Mouse (Mus musculus) heart, embryonic 13.5 days (tissue): ENCODE results near the gene 4930550C14Rik. TPM values are rescaled to one million over a fixed set of nuclear protein-coding genes. Genes with fewer than 3 reads are reported as not detected.

Source experiments
- ATAC-seq: fragments of 200-750 bp; cut with Nextera tagmentation; 2 replicates; pipeline ENCODE4 v1.8.0; 2017; ENCODE audit warnings: moderate TSS enrichment; ENCODE audit not compliant: insufficient number of reproducible peaks, low FRiP score, low TSS enrichment; ENCODE audit errors: extremely low read depth
- H3K27ac ChIP-seq: fragments of 300-500 bp; sonication (generic); replicated peaks from 2 replicates; pipeline ENCODE4 v1.5.1; 2015; ENCODE audit warnings: moderate library complexity, mild to moderate bottlenecking, inconsistent platforms
- H3K27me3 ChIP-seq: fragments of 300-500 bp; sonication (generic); replicated peaks from 2 replicates; pipeline ENCODE4 v1.6.1; 2015; ENCODE audit warnings: mild to moderate bottlenecking, inconsistent platforms
- H3K36me3 ChIP-seq: fragments of 300-500 bp; sonication (generic); 2 replicates; pipeline ENCODE4 v1.6.1; 2015; ENCODE audit warnings: mild to moderate bottlenecking, inconsistent platforms
- H3K4me1 ChIP-seq: fragments of 300-500 bp; sonication (generic); 2 replicates; pipeline ENCODE4 v1.6.1; 2015; ENCODE audit warnings: inconsistent platforms
- H3K4me2 ChIP-seq: fragments of 300-500 bp; sonication (generic); 2 replicates; pipeline ENCODE4 v1.6.1; 2015; ENCODE audit warnings: inconsistent platforms, mild to moderate bottlenecking, moderate library complexity
- H3K4me3 ChIP-seq: fragments of 300-500 bp; sonication (generic); 2 replicates; pipeline ENCODE4 v1.5.1; 2015; ENCODE audit warnings: moderate library complexity, mild to moderate bottlenecking, inconsistent platforms
- H3K9ac ChIP-seq: fragments of 300-500 bp; sonication (generic); 2 replicates; pipeline ENCODE4 v1.6.1; 2015; ENCODE audit warnings: inconsistent platforms, mild to moderate bottlenecking, moderate library complexity
- H3K9me3 ChIP-seq: fragments of 300-500 bp; sonication (generic); 2 replicates; pipeline ENCODE4 v1.6.1; 2016; ENCODE audit warnings: inconsistent platforms
- WGBS: fragments of 180-500 bp; shearing (Covaris S2); methylation state at CpG from one replicate; pipeline ENCODE4 v1.1.7; 2015; ENCODE audit warnings: mixed read lengths; 5-methylcytosine and 5-hydroxymethylcytosine counted together
- polyA plus RNA-seq: library from polyadenylated mRNA; unstranded; fragments of >200 nt; fragmentation: Nextera tagmentation; extraction: Ambion mirVana; gene quantifications from 2 replicates; pipeline ENCODE4 v1.2.1, GENCODE M21; 2015

The 4930550C14Rik gene
- polyA plus RNA-seq, 1 experiment from 2014 or later, result 0.36 TPM

DNA sequence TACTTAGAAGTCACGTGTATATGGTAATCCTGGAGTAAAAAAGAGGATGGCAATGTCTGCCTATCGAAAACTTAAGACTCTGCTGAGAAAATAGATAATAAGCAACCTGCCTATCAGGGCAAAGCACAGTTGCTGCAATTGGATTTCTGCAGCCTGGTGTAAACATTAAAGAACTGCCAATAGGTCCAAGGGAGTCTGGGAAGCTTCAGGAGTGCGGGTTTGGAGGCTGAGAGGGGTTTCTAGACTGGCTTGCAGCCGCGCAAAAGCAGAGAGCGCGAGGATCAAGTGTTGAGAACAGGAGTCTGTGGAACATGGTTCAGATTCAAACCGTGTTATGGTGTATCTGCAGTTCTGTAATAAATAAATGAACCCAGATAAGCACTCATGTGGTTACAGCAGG lies 17.3 kb upstream of the 4930550C14Rik start:
- H3K9me3 ChIP-seq, result no peaks in the 10 kb centered on the region
- peak overlapping the region; percentile 74 for H3K4me2 ChIP-seq
- peaks cover 9% of the 10 kb centered on the region for H3K4me1 ChIP-seq
- peak overlapping the region; percentile 95 for H3K9ac ChIP-seq
- WGBS, result 4% methylated on average over 8 of the region's 8 CpGs
- H3K4me3 ChIP-seq, result peak overlapping the region; percentile 77
- ATAC-seq, result no peak
- peaks cover 10% of the 10 kb centered on the region; the same call in 1 of the 2 replicates for H3K36me3 ChIP-seq
- no peaks in the 10 kb centered on the region for H3K27me3 ChIP-seq
- H3K27ac ChIP-seq, result peak overlapping the region; percentile 94

DNA sequence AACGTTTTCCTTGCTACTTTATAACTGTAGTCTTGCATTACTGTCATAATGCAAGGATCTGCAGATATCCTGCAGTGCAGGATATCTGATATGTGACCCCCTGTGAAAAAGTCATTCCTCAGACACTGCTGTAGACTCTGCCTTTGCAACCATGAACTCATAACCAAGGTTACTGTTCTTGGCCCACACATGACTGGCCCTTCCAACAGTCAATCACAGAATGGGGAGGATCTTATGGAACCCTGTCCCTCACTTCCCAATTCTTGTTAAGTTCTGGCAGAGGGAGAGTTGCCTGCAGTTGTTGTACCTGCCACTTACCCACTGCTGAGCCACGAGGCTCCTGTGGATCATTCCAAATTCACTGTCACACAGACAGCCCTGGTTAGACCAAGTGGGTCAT lies 14.7 kb upstream of the 4930550C14Rik start:
- H3K4me2 ChIP-seq, result no peak overlapping the region
- H3K36me3 ChIP-seq, result peaks cover 23% of the 10 kb centered on the region
- ATAC-seq, result no peak
- no peaks in the 10 kb centered on the region for H3K27me3 ChIP-seq
- 63% methylated on average over 2 of the region's 2 CpGs for WGBS
- H3K4me3 ChIP-seq, result no peak overlapping the region
- H3K4me1 ChIP-seq, result peaks cover 9% of the 10 kb centered on the region
- H3K9me3 ChIP-seq, result no peaks in the 10 kb centered on the region
- no peak overlapping the region for H3K27ac ChIP-seq
- H3K9ac ChIP-seq, result no peak overlapping the region

DNA sequence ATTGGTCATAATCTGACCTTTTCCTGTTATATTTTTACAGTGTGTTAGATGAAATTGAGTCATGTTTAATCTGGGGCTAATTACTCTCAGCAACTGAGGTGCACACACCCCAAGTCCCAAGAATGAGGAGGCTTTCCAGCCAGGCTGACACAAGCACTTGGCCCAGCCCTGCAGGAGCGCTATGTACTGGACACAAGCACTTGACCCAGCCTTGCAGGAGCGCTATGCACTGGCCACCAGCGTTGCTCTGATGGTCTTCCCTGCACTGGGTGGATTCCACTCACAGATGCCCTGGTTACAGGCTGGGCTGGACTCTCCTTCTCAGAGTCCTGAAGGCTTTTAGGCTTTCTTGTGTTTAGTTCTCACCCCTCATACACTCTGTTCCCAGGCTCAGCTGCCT lies 13.0 kb upstream of the 4930550C14Rik start:
- Histone ChIP-seq H3K4me1 (peaks cover 9% of the 10 kb centered on the region), H3K9me3 (no peaks in the 10 kb centered on the region), H3K27me3 (no peaks in the 10 kb centered on the region), H3K27ac (no peak overlapping the region), H3K4me3 (no peak overlapping the region), H3K36me3 (peaks cover 30% of the 10 kb centered on the region), H3K9ac (no peak overlapping the region), H3K4me2 (no peak overlapping the region)
- WGBS, result 67% methylated on average over 3 of the region's 3 CpGs
- no peak for ATAC-seq

DNA sequence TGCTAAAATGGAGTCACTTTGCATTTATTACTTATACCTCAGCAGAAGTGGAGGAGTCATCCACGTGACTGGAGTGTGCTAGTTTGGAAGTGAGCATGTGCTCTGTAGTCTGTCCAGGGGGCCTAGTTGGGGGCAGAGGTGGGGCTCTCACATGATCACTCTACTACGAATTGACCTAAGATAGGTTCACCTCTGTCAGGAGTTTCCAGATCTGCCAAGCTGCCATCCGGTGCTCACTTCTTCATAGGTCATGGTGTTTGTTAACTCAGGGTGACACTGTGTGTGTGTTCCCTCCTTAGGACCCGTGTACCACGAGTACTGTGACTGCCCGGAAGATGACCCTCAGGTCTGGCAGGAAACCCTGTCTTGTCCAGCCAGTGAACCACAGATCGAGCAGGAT lies 12.0 kb upstream of the 4930550C14Rik start:
- H3K36me3 ChIP-seq, result peaks cover 30% of the 10 kb centered on the region
- peaks cover 5% of the 10 kb centered on the region for H3K4me1 ChIP-seq
- H3K27me3 ChIP-seq, result no peaks in the 10 kb centered on the region
- H3K4me3 ChIP-seq, result no peak overlapping the region
- H3K9me3 ChIP-seq, result no peaks in the 10 kb centered on the region
- ATAC-seq, result no peak
- H3K9ac ChIP-seq, result no peak overlapping the region
- H3K27ac ChIP-seq, result no peak overlapping the region
- 67% methylated on average over 7 of the region's 7 CpGs for WGBS
- no peak overlapping the region for H3K4me2 ChIP-seq

DNA sequence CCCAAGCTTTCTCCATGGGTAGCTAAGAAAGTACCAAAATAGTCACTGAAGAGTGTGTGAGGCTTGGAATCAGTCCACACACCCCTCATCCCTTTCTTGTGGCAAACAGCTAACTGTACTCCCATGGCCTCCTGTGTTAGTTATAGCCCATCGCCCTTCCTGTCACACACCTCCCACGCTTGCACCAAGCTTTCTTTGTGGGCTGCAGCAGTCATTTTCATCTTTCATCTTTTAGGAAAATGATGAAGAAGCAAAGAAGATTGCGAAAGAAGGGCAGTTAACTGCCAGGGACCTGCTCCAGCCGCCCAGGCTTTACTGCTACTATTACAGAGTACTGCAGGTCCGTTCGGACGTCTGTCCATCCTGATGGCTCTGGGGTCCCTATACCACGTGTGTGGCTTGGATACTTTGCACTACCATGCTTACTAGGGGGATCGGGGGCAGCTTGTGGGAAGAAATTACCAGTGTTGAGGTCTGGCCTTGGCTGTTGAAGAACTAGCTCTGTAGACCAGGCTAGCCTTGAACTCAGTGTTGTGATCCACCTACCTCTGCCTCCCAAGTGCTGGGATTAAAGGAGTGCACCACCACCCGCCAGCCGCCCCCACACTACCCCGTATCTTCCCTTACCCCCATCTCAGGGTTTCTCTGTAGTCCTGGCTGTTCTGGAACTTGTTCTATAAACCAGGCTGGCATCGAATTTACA lies 4.3 kb upstream of the 4930550C14Rik start:
- H3K4me2 ChIP-seq, result no peak overlapping the region
- no peak for ATAC-seq
- H3K27ac ChIP-seq, result no peak overlapping the region
- peaks cover 11% of the 10 kb centered on the region for H3K4me1 ChIP-seq
- H3K4me3 ChIP-seq, result no peak overlapping the region
- WGBS, result 68% methylated on average over 13 of the region's 13 CpGs
- H3K27me3 ChIP-seq, result no peaks in the 10 kb centered on the region
- H3K9ac ChIP-seq, result no peak overlapping the region
- peaks cover 18% of the 10 kb centered on the region for H3K36me3 ChIP-seq
- no peaks in the 10 kb centered on the region for H3K9me3 ChIP-seq

DNA sequence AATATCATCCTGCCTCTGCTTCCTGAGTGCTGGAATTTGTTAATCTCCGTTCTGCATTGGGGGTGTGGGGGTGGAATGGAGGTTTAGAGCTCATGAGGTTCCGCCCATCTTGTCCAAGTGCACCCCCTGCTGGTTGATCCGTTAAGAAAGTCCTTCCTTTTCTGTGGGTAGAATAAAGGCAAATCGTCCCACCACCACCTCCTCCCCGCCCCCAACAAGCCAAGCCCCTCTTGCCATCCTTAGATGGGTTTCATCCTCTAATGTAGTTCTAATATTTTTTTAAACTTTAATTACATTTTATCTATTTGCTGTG lies 3.8 kb upstream of the 4930550C14Rik start:
- Histone ChIP-seq H3K27me3 (no peaks in the 10 kb centered on the region), H3K27ac (no peak overlapping the region), H3K9ac (no peak overlapping the region), H3K4me1 (peaks cover 12% of the 10 kb centered on the region), H3K4me3 (no peak overlapping the region), H3K9me3 (no peaks in the 10 kb centered on the region), H3K36me3 (peaks cover 13% of the 10 kb centered on the region), H3K4me2 (no peak overlapping the region)
- no peak for ATAC-seq
- 13% methylated on average over 5 of the region's 5 CpGs for WGBS

DNA sequence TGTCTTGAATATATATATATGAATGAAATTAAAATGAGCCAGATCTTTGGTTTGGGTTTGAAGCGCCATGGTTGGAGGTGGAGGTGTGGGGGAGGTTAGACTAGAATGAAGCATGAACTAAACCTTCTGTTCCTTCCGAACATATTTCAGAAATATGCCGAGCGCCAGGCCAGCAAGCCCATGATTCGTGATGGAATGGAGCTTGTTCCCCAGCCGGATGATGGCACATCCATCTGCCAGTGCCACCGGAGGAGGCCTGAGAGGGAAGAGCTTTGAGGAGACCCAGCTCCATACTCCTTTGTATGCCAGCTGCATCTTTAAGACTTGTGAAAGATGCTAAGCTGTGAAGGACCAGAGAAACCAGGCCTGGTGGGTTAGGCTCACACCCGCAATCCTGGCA lies 2.6 kb upstream of the 4930550C14Rik start:
- H3K4me1 ChIP-seq, result peaks cover 14% of the 10 kb centered on the region
- 87% methylated on average over 8 of the region's 8 CpGs for WGBS

DNA sequence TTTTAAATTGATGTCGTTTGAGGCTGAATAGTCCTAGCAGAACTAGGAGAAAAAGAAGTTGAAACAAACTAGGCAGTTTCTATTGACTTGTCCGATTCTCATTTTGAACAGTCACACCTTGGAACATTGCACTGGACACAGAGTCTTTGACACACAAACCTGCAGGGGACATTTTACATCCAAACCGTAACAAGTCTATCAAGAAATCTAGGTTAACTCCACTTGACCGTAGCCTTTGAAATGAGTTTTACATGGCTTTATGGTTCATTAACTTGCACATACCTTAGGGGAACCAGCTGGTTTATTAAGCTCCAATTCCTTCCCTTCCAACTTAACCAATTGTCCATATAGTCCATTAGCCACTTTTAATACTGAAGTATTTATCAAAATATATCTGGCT lies 1.4 kb upstream of the 4930550C14Rik start:
- H3K27me3 ChIP-seq, result no peaks in the 10 kb centered on the region
- no peak for ATAC-seq
- H3K9me3 ChIP-seq, result no peaks in the 10 kb centered on the region
- no peak overlapping the region for H3K4me2 ChIP-seq
- no peak overlapping the region for H3K27ac ChIP-seq
- H3K9ac ChIP-seq, result no peak overlapping the region
- WGBS, result 87% methylated on average over 4 of the region's 4 CpGs
- peaks cover 23% of the 10 kb centered on the region for H3K4me1 ChIP-seq
- H3K4me3 ChIP-seq, result no peak overlapping the region
- peaks cover 13% of the 10 kb centered on the region for H3K36me3 ChIP-seq

More for the DNA sequence above, 2.6 kb upstream of the 4930550C14Rik start:
- Histone ChIP-seq H3K36me3 (peaks cover 13% of the 10 kb centered on the region), H3K27me3 (no peaks in the 10 kb centered on the region), H3K9ac (no peak overlapping the region), H3K27ac (no peak overlapping the region), H3K4me3 (no peak overlapping the region), H3K4me2 (no peak overlapping the region), H3K9me3 (no peaks in the 10 kb centered on the region)
- no peak for ATAC-seq

DNA sequence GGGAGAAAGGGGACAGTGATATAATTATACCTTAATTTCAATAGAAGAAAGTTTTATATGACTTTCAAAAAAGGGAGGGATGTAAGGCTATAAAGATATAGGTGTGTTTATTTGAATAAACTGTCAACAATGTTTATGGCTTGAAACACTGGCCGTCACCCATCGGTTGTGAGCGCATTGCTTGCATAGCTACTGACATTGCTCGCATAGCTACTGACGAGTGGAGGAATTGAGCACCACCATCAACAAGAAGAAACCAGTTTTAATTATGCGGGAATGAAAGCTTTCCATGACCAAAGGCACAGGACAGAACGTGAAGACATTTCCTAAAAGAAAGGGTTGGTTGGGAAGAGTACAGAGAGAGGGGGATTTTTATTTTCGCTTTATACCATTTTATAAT lies 979 bp upstream of the 4930550C14Rik start:
- no peak overlapping the region for H3K27ac ChIP-seq
- peaks cover 23% of the 10 kb centered on the region for H3K4me1 ChIP-seq
- no peak overlapping the region for H3K4me2 ChIP-seq
- H3K9ac ChIP-seq, result no peak overlapping the region
- WGBS, result 55% methylated on average over 8 of the region's 8 CpGs
- no peak overlapping the region for H3K4me3 ChIP-seq
- H3K9me3 ChIP-seq, result no peaks in the 10 kb centered on the region
- no peak for ATAC-seq
- no peaks in the 10 kb centered on the region for H3K27me3 ChIP-seq
- H3K36me3 ChIP-seq, result peaks cover 11% of the 10 kb centered on the region

DNA sequence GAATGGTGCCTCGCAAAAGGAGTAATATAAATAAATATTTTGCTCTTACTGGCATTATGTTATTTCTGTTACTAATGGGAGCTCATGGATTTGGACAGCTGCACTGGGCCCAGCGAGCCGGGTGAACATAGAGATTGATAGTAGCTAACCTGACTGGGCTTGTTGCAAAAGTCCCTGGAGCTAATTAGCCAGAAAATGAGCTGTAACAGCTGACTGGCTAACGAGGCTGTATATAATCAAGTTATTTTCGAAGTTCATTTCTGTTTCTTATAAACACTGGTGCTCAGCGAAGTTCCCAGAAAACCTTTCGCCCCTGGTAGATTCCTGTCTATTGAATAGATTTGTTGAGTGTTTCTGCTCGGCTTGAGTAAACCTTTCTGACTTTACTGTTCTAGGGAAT lies 866 bp downstream of the 4930550C14Rik start:
- Histone ChIP-seq H3K4me3 (no peak overlapping the region), H3K27me3 (no peaks in the 10 kb centered on the region), H3K27ac (0 out of 2 replicates have a peak overlapping the region, but pooled peaks have one; percentile 54), H3K36me3 (peaks cover 11% of the 10 kb centered on the region), H3K9ac (no peak overlapping the region), H3K4me1 (peaks cover 23% of the 10 kb centered on the region), H3K9me3 (no peaks in the 10 kb centered on the region), H3K4me2 (peak overlapping the region; percentile 61)
- ATAC-seq, result no peak
- 81% methylated on average over 8 of the region's 8 CpGs for WGBS

DNA sequence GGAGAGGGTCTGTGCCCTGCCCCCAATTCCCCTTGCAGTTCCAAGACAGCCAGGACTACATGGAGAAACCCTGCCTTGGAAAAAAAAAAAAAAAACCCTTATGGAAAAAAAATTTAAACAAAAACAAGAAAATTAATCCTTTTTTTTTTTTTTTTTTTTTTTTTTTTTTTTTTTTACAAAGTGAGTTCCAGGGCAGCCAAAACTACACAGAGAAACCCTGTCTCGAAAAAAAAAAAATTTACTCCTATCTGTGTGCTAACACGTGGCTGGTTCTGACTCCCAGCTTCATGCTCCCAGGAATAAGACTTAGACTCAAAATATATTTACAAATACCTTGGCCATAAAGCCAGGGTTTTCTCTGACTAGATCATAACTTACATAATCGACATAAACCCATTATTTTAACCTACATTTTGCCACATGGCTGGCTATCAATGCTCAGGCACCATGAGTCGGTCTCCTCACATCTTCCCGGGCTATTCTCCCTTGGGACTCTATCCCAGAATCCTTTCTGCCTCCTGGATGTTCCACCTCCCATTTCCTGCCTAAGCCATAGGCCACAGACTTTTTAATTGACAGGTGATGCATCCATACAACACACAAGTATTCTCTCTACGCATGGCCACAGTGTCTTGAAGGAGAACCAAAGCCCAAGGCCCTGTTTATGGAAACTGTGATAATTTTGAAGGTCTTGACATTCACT lies 2.1 kb downstream of the 4930550C14Rik start:
- ATAC-seq, result no peak
- Histone ChIP-seq H3K4me3 (no peak overlapping the region), H3K9ac (no peak overlapping the region), H3K27me3 (no peaks in the 10 kb centered on the region), H3K9me3 (no peaks in the 10 kb centered on the region), H3K4me1 (peaks cover 25% of the 10 kb centered on the region), H3K27ac (peak overlapping the region; percentile 37), H3K36me3 (peaks cover 8% of the 10 kb centered on the region), H3K4me2 (peak overlapping the region; percentile 69)
- WGBS, result 76% methylated on average over 6 of the region's 6 CpGs
